Comparison of ENCODE assay signal across 14 mouse cellular contexts in genomic region chr3:53206509-53207224, GRCm38 (mm10).
DNase-seq lines count a peak whose midpoint lies in the region; ATAC-seq and TF ChIP-seq lines count a peak whose summit lies in the region.
"Had no signal": no experiment of that assay in that cellular context is flagged by ENCODE, and none has a peak within 500 bp of the region (broad histone marks: within the 10 kb centered on the region; RNA-seq: fewer than 3 reads in every experiment).

No protein-coding gene starts in this region.

- no peak for TF ChIP-seq CTCF in gastrocnemius, adult 2 months (IDR thresholded peaks at IDR 0.05)
- no peak for TF ChIP-seq CTCF in hindbrain, postnatal 0 days (IDR thresholded peaks at IDR 0.05; ENCODE audit: low read depth)
- TF ChIP-seq CTCF in kidney, adult 2 months (conservative IDR thresholded peaks at IDR 0.05; ENCODE audit: insufficient read depth, insufficient read length, low read depth, low read length), result no peak

- H3K9ac ChIP-seq in forebrain, embryonic 12.5 days, result no peak overlapping the region
- no peak overlapping the region for H3K9ac ChIP-seq in hindbrain, postnatal 0 days (replicated peaks; ENCODE audit: low read length)
- no peak overlapping the region for H3K9ac ChIP-seq in neural tube, embryonic 13.5 days
- no peak overlapping the region for H3K9ac ChIP-seq in kidney, embryonic 16.5 days (replicated peaks; ENCODE audit: low read length)
- H3K9ac ChIP-seq: embryonic facial prominence, embryonic 15.5 days; heart, embryonic 12.5 days had no signal

- 0 out of 2 replicates have a peak overlapping the region, but pooled peaks have one; percentile 1 for H3K4me2 ChIP-seq in forebrain, embryonic 12.5 days
- no peak overlapping the region for H3K4me2 ChIP-seq in hindbrain, postnatal 0 days (ENCODE audit: low read depth, low read length)
- 0 out of 2 replicates have a peak overlapping the region, but pooled peaks have one; percentile 2 for H3K4me2 ChIP-seq in neural tube, embryonic 13.5 days
- H3K4me2 ChIP-seq in kidney, embryonic 16.5 days (replicated peaks; ENCODE audit: low read depth, low read length), result no peak overlapping the region
- H3K4me2 ChIP-seq: embryonic facial prominence, embryonic 15.5 days; heart, embryonic 12.5 days had no signal

- H3K4me3 ChIP-seq in gastrocnemius, adult 2 months, result no peak overlapping the region
- no peak overlapping the region for H3K4me3 ChIP-seq in forebrain, embryonic 12.5 days (replicated peaks)
- H3K4me3 ChIP-seq in hindbrain, postnatal 0 days (ENCODE audit: low read length), result no peak overlapping the region
- no peak overlapping the region for H3K4me3 ChIP-seq in neural tube, embryonic 13.5 days
- H3K4me3 ChIP-seq in kidney, adult 2 months (ENCODE audit: insufficient read depth, low read depth, low read length), result no peak overlapping the region
- no peak overlapping the region for H3K4me3 ChIP-seq in kidney, embryonic 16.5 days (ENCODE audit: low read length)
- H3K4me3 ChIP-seq: embryonic facial prominence, embryonic 15.5 days; heart, embryonic 12.5 days; left cerebral cortex, adult 2 months had no signal

- 32% methylated on average over 11 of the region's 11 CpGs for WGBS in forebrain, embryonic 12.5 days
- 19% methylated on average over 11 of the region's 11 CpGs for WGBS in hindbrain, postnatal 0 days
- 15% methylated on average over 11 of the region's 11 CpGs for WGBS in neural tube, embryonic 13.5 days
- WGBS in kidney, adult 2 months, result 62% methylated on average over 11 of the region's 11 CpGs
- 51% methylated on average over 11 of the region's 11 CpGs for WGBS in kidney, embryonic 16.5 days

- H3K36me3 ChIP-seq in forebrain, embryonic 12.5 days (replicated peaks), result no peaks in the 10 kb centered on the region
- H3K36me3 ChIP-seq in hindbrain, postnatal 0 days (ENCODE audit: insufficient read depth, low read length), result no peaks in the 10 kb centered on the region
- H3K36me3 ChIP-seq in neural tube, embryonic 13.5 days, result no peaks in the 10 kb centered on the region
- H3K36me3 ChIP-seq in kidney, adult 2 months (ENCODE audit: control insufficient read depth, insufficient read depth, low read length), result no peaks in the 10 kb centered on the region
- no peaks in the 10 kb centered on the region for H3K36me3 ChIP-seq in kidney, embryonic 16.5 days (ENCODE audit: insufficient read depth, low read length)
- H3K36me3 ChIP-seq: embryonic facial prominence, embryonic 15.5 days; heart, embryonic 12.5 days had no signal

- no peak for DNase-seq in gastrocnemius, adult 2 months
- no peak for DNase-seq in gastrocnemius, postnatal 36 days
- DNase-seq in hindbrain, postnatal 0 days (ENCODE audit: low spot score), result no peak
- no peak for DNase-seq in kidney, adult 2 months
- no peak for DNase-seq in spleen, postnatal 4 days (ENCODE audit: low spot score in 2 of 2)
- DNase-seq: cerebellum, adult 18-20 months; lung, adult 2 months had no signal

- intact Hi-C loops in gastrocnemius, adult 2 months (cut with DNase I), result no loop called here
- intact Hi-C loops in gastrocnemius, postnatal 36 days (cut with DNase I), result no loop called here

- H3K4me1 ChIP-seq in forebrain, embryonic 12.5 days, result peaks cover 53% of the 10 kb centered on the region
- H3K4me1 ChIP-seq in hindbrain, postnatal 0 days (ENCODE audit: insufficient read depth, low read length), result peaks cover 30% of the 10 kb centered on the region
- peaks cover 82% of the 10 kb centered on the region for H3K4me1 ChIP-seq in neural tube, embryonic 13.5 days (replicated peaks)
- H3K4me1 ChIP-seq in kidney, adult 2 months (ENCODE audit: control insufficient read depth, insufficient read depth, low read length), result peaks cover 4% of the 10 kb centered on the region; the same call in 1 of the 2 replicates
- peaks cover 32% of the 10 kb centered on the region for H3K4me1 ChIP-seq in kidney, embryonic 16.5 days (ENCODE audit: insufficient read depth, low read length)

- ATAC-seq in forebrain, embryonic 12.5 days (ENCODE audit: low FRiP score), result 0 out of 2 replicates have a peak, but pooled peaks have one; percentile 18
- ATAC-seq in hindbrain, postnatal 0 days, result 0 out of 2 replicates have a peak, but pooled peaks have one; percentile 11
- no peak for ATAC-seq in neural tube, embryonic 13.5 days (ENCODE audit: low read depth)
- ATAC-seq in kidney, embryonic 16.5 days (ENCODE audit: low FRiP score, low TSS enrichment), result no peak

- H3K27me3 ChIP-seq in forebrain, embryonic 12.5 days, result no peaks in the 10 kb centered on the region
- no peaks in the 10 kb centered on the region for H3K27me3 ChIP-seq in hindbrain, postnatal 0 days (ENCODE audit: insufficient read depth, low read length)
- no peaks in the 10 kb centered on the region for H3K27me3 ChIP-seq in neural tube, embryonic 13.5 days
- H3K27me3 ChIP-seq in kidney, adult 2 months (replicated peaks; ENCODE audit: control insufficient read depth, insufficient read depth, low read length), result no peaks in the 10 kb centered on the region
- no peaks in the 10 kb centered on the region for H3K27me3 ChIP-seq in kidney, embryonic 16.5 days (ENCODE audit: insufficient read depth, low read length)
- H3K27me3 ChIP-seq: embryonic facial prominence, embryonic 15.5 days; heart, embryonic 12.5 days had no signal

- TF ChIP-seq POLR2A in kidney, adult 2 months (IDR thresholded peaks at IDR 0.05; ENCODE audit: low read depth, low read length), result no peak

- peak overlapping the region; percentile 40 for H3K27ac ChIP-seq in gastrocnemius, adult 2 months
- H3K27ac ChIP-seq in forebrain, embryonic 12.5 days, result 0 out of 2 replicates have a peak overlapping the region, but pooled peaks have one; percentile 47
- H3K27ac ChIP-seq in hindbrain, postnatal 0 days, result peak overlapping the region; percentile 16; the same call in 1 of the 2 replicates
- H3K27ac ChIP-seq in neural tube, embryonic 13.5 days (replicated peaks), result peak overlapping the region; percentile 39
- no peak overlapping the region for H3K27ac ChIP-seq in kidney, adult 2 months (ENCODE audit: insufficient read depth, low read depth, low read length)
- no peak overlapping the region for H3K27ac ChIP-seq in kidney, embryonic 16.5 days (ENCODE audit: low read length)
- H3K27ac ChIP-seq: embryonic facial prominence, embryonic 15.5 days; kidney, postnatal 0 days; left cerebral cortex, adult 2 months had no signal

- no peaks in the 10 kb centered on the region for H3K9me3 ChIP-seq in forebrain, embryonic 12.5 days
- H3K9me3 ChIP-seq in hindbrain, postnatal 0 days (ENCODE audit: low read length), result no peaks in the 10 kb centered on the region
- H3K9me3 ChIP-seq in neural tube, embryonic 13.5 days, result no peaks in the 10 kb centered on the region
- no peaks in the 10 kb centered on the region for H3K9me3 ChIP-seq in kidney, embryonic 16.5 days (ENCODE audit: low read length)
- H3K9me3 ChIP-seq: embryonic facial prominence, embryonic 15.5 days; heart, embryonic 12.5 days had no signal

Comparison
In these comparisons a context has a peak if more than half of its experiments do, and no peak if none do; other contexts are left out.
1. H3K27ac ChIP-seq: peak in gastrocnemius, adult 2 months (single experiment), forebrain, embryonic 12.5 days (single experiment), hindbrain, postnatal 0 days (single experiment) and neural tube, embryonic 13.5 days (single experiment); none in kidney, adult 2 months (single experiment) and kidney, embryonic 16.5 days (single experiment).
2. ATAC-seq: peak in forebrain, embryonic 12.5 days (single experiment) and hindbrain, postnatal 0 days (single experiment); none in neural tube, embryonic 13.5 days (single experiment) and kidney, embryonic 16.5 days (single experiment).
3. H3K4me2 ChIP-seq: peak in forebrain, embryonic 12.5 days (single experiment) and neural tube, embryonic 13.5 days (single experiment); none in hindbrain, postnatal 0 days (single experiment) and kidney, embryonic 16.5 days (single experiment).